Mouse (Mus musculus) heart, adult 18-20 months (tissue): ENCODE measurements around the gene Grhpr. TPM values are rescaled to one million over a fixed set of nuclear protein-coding genes. Genes with fewer than 3 reads are reported as not detected.
"Not testable (repeated sequence)": the region's sequence is repeated elsewhere in the genome, so short reads cannot be mapped to it uniquely, and the experiment has no call there.

Source experiments
- DNase-seq, 2 experiments: peaks; one replicate each; pipeline ENCODE4 v3.0.0; 2021 to 2022; ENCODE audit warnings: mixed read lengths in 1 of 2
- total RNA-seq, 2 experiments: library from RNA; stranded (reverse); gene quantifications; 2 replicates each; pipeline ENCODE4 v1.2.3; 2021

Grhpr gene
- total RNA-seq, 2 experiments from 2014 or later, result 38.6 to 43.6 TPM

GRCm38 (mm10) chr4:44974331-44974730, 6.9 kb upstream of the Grhpr start:
- DNase-seq, result no peak

GRCm38 (mm10) chr4:44976026-44976615, 5.1 kb upstream of the Grhpr start:
- DNase-seq, result no peak

GRCm38 (mm10) chr4:44976921-44977710, 4.1 kb upstream of the Grhpr start:
- no peak for DNase-seq

- DNase-seq, result no peak
Observed at GRCm38 (mm10) chr4:44978175-44978574, 3.0 kb upstream of the Grhpr start.

DNA sequence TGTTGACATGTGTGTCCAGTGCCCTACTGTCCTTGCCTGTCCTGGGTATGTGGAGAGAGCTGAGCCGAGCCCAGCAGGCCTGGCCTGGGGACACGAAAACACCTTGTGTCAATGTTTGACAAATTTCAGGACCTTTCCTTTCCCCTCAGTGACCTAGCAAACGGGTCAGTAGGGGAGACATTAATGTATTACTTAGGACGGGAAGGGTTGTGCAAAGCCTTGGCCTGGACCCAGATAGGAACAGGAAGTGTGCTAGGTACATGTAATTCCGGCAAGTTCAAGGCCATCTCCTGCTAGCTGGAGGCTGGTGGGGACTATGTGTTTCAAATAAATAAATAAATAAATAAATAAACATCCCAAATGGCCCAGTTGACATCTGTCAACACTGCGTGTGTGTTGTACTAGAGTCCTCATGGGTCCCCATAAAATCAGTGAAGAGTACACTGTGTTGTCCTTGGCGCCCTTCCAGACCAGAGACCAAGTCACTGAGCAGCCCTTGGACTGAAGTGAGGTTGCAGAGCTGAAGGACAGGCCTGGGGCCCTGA, 1.3 kb upstream of the Grhpr start:
- DNase-seq, result no peak

- DNase-seq, result no peak
Observed at GRCm38 (mm10) chr4:44981974-44982287, 736 bp downstream of the Grhpr start.

DNA sequence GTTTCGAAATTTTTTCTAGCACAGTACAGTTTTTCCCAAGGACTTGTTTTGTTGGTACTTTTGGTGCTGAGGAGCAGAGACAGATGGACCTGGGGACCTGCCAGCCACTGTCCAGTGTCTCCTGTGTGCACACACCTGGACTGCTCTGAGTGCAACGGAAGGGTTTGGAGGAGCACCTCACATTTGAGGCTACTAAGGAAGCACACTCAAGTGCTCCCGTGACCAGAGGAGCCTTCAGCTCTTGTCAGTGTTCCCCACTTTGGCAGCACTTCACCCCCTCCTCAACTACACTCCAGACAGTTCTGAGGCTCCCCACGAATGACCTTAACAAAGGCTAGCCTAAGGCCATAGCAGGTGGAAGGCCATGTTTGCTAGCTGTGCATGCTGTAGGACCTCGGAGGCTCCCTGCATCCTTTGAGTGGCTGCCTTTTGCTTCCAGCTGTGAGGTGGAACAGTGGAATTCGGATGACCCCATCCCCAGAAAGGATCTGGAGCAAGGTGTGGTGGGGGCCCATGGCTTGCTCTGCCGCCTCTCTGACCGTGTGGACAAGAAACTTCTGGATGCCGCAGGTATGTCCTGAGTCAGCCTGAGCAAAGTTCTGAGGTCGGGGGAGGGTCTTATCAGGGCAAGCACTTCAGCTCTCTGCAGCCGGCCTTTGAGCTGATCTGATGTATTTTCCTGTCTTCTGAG, 1.4 kb downstream of the Grhpr start:
- DNase-seq, result no peak

DNA sequence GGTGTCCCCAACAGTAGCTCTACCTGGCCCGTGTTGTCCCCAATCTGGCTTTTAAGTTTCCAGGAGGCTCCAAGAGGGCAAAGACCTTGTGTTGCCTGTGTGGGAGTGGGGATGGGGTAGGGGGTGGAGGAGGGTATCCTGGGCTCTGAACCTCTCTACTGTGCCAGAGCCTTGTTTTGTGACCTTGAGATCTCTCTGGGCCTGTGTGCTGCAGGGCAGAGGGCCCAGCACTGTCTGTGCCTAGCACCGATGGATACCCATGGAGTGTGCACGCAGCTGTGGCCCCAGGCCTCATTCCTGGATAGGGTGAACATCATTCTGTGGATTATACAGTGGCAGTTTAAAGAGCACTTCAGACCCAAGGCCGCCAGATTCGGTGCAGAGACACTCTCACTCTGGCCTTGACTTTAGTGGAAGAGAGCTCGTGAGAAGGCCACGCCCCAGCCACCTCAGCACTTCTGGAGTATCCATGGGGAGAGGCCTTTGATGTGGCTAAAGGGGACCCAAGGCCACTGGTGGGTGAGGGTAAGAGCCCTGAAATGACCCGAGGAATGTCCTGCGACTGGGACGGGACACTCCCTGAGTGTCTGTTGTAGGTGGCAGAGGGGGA, 2.0 kb downstream of the Grhpr start:
- DNase-seq, result no peak

DNA sequence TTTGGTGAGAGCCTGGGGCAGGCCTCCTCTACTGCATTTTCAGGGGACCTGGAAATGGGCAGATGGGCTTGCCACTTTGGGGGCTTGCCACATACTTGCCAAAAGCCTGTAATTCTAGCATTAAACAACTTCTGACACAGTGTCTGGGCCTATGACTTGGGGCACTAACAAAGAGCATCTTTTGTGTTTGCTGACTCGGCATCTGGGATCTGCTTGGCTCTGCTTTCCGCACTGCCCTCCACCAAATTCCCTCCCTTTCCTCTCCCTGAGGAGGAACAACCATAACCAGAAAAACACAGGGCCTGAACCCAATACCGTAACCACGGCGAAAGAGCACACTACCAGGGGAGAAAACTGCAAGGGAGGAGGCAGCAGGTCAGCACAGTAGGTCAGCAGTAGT, 9.4 kb downstream of the Grhpr start:
- no peak for DNase-seq

DNA sequence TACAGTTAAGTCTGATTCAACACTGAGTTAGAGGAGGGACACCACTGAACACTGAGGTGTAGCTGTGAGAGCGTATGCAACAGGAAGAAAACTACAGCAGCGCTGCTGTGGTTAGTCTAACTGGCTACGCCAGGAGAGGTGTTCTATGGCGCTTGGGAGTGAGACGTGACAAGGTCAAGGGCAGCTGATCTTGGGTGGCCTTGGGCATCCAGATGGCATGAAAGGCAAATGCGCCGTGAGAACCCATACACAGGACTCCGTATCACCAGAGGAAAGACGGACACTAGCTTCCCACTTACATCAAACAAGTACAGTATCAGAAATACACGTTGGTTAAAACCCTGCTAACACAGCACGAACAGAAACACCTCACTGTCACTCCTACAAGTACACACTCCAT, 11.1 kb downstream of the Grhpr start:
- DNase-seq, result not testable (repeated sequence)

DNA sequence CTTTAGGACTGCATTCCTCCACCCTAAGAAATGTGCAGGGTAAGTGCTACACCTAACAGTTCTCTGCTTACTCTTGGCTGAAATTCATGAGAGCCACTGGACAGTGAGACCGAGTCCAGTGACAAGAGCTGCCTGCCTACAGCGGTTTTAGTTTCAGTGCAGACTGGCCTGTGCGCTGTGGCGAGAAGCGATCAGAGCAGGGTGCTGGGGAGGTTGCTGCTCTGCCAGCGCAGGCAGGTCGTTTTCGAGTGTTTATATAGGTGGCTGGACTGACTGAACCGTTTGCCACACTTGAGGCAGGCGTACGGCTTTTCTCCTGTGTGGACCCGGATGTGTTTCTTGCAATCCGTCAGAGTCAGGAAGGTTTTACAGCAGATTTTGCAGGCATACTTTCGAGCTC, 12.0 kb downstream of the Grhpr start:
- DNase-seq, result not testable (repeated sequence)

DNA sequence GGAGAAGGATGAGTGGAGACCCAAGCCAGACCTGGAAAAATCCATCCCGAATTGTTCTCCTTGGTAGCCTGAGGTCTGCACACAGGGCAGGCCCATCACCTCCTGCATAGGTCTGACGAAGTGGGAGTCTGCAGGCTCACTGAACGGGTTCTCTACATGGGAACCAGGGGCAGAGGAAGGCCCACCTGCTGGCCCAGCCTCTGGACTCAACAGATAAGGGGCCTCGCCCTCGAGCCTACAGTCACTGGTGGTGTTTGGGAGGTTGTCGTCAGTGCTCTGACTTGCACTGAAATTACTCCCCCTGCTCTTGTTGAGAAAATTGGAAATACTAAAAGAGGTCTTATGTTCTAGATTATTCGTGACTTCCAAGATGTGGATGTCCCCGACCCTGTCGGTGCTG, 12.7 kb downstream of the Grhpr start:
- DNase-seq, result no peak

GRCm38 (mm10) chr4:44994776-44995175, 13.6 kb downstream of the Grhpr start:
- no peak for DNase-seq

- no peak for DNase-seq
Observed at GRCm38 (mm10) chr4:44998071-44998470, 16.9 kb downstream of the Grhpr start.

GRCm38 (mm10) chr4:45000001-45000400, 18.8 kb downstream of the Grhpr start:
- no peak for DNase-seq

DNA sequence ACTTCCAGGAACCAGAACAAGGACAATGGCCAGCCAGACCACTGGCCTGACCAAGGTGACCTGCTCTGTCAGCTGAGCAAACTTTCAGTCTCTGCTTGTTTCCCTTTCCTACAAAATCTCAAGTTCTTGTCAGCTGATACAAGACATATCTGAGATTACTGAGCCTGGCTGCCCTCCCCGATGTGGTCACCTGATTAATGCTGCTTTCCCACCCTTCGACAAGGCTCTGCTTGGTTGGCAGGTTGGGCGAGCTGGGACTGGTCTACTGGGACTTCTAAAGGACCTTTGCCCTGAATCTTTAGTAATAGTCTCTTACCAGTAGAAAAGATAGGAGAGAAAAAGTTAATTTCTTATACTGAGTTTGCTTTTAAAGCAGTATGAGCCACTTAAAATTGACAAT, 24.3 kb downstream of the Grhpr start:
- peak; percentile 20 to 29 for DNase-seq

DNA sequence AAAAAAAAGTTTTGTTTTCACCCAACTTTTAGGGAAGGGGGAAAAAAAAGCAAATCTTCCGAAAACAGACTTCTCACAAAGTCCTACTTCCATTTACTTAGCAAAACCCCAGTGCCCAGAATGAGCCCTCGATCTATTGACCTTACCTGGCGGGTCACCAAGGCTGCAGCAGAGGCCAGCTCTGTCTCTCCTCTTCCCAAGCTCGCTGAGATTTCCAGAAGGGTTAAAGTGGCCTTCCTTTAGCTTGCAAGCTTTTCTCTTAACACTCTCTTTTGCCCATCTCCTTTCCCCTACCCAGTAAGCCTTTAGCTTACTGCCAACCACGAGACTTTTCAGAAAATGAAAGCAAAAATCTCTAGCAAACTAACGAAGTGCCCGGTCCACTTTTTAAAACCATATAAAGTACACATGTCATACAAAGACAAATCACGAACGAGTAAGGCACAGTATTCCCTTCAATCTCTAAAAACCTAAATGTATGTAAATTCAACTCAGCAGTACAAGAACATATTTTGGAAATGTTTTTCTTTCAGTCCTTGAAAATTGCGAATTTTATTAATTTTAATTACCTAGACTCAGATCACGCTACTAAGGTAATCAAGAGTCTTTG, 29.7 kb downstream of the Grhpr start:
- DNase-seq, result peak in 1 of 2 experiments; percentile 29

- DNase-seq, result peak; percentile 79 to 81
Observed at GRCm38 (mm10) chr4:45011581-45012104, 30.4 kb downstream of the Grhpr start.

DNA sequence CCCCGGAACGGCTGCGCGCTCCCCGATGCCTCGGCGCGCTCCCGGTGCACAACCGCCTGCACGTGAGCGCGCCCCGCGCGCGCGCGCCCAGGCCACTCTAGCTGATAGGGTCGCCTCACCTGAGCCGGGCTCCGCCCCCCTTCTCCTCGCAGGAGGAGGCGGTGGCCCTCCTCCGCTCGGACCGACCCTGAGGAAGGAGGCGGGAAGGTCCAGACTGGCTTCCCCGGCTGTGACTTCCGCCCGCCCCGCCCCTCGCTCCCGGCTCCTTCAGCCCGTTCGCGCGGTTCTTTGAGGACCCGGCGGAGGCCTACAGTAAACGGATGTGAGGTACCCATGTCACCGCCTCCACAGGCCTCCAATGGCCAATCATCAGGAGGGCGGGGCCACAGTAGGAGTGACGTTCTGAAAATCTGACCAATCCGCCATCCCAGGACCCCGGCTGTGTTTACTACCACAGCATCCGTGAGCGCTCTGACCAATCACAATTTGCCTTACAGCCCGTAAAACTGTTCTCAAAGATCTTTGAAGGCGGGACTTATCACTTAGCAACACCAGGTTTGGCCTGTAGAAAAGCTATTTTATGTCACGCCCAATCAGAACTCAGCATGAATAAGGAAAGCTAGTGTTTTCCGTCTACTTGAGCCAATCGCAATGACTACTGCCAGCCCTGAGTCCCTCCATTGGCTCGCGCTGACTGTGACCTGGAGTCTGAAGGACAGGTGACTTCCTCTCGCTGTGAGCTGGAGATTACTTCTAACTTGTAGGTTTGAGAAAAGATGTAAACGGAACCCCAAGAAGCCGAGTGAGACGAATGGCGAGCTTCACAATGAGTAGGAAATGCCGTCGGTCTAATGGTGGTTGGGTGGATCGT, 31.1 kb downstream of the Grhpr start, which contains the start of gene Zbtb5:
Gene Zbtb5 (minus strand): TSS at position 308 of the 871 bp plus-strand sequence.
- peak; percentile 99 to 100 for DNase-seq

GRCm38 (mm10) chr4:45013031-45013431, 31.8 kb downstream of the Grhpr start:
- peak in 1 of 2 experiments; percentile 19 for DNase-seq

DNA sequence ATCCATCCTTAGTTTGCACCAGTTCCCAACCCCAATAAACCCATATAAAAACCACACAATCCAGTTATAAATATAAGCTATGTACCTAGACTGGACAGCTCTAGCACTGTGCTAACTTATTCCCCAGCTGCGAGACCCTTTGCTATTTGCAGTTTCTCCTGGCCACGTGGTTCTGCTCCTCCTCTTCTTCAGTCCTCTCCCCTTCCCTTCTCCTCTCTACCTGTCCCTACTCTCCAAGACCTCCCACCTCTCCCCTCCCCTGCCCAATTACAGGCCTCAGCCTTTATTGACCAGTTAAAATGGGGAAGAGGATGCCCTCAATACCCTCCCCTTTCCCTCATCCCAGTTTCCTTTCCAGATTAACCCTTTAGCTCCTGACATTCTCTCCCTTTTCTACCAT, 32.3 kb downstream of the Grhpr start:
- no peak for DNase-seq
